ENCODE assay signal across 9 mouse cellular contexts in genomic region chr2:170193211-170193610, GRCm38 (mm10). TPM values are rescaled to one million over a fixed set of nuclear protein-coding genes. Genes with fewer than 3 reads are reported as not detected.
DNase-seq lines count a peak whose midpoint lies in the region; ATAC-seq and TF ChIP-seq lines count a peak whose summit lies in the region.
"Had no signal": no experiment of that assay in that cellular context is flagged by ENCODE, and none has a peak within 500 bp of the region (broad histone marks: within the 10 kb centered on the region; RNA-seq: fewer than 3 reads in every experiment).

No protein-coding gene starts in this region.

- TF ChIP-seq CTCF in heart, adult 2 months (IDR thresholded peaks at IDR 0.05), result no peak
- TF ChIP-seq CTCF in G1E (IDR thresholded peaks at IDR 0.05; ENCODE audit: low read depth, low read length), result no peak
- TF ChIP-seq CTCF in liver, embryonic 14.5 days (IDR thresholded peaks at IDR 0.05; ENCODE audit: low read depth), result no peak

- no peak overlapping the region for H3K9ac ChIP-seq in heart, adult 2 months (ENCODE audit: low read depth, low read length)
- peak overlapping the region; percentile 53 for H3K9ac ChIP-seq in forebrain, embryonic 16.5 days (replicated peaks; ENCODE audit: low read depth, low read length)
- peak overlapping the region; percentile 44; the same call in 1 of the 2 replicates for H3K9ac ChIP-seq in liver, embryonic 14.5 days (replicated peaks)

- H3K79me2 ChIP-seq in heart, adult 2 months (replicated peaks; ENCODE audit: control insufficient read depth, insufficient read depth, low read length), result no peaks in the 10 kb centered on the region

- WGBS in heart, adult 2 months, result 19% methylated on average over 10 of the region's 10 CpGs
- WGBS in forebrain, embryonic 16.5 days, result 0% methylated on average over 10 of the region's 10 CpGs
- 1% methylated on average over 10 of the region's 10 CpGs for WGBS in liver, embryonic 14.5 days (ENCODE audit: insufficient replicate concordance)

- H3K9me3 ChIP-seq in G1E (replicated peaks), result no peaks in the 10 kb centered on the region
- no peaks in the 10 kb centered on the region for H3K9me3 ChIP-seq in forebrain, embryonic 16.5 days (ENCODE audit: control insufficient read depth, low read length)
- H3K9me3 ChIP-seq in liver, embryonic 14.5 days (ENCODE audit: control insufficient read depth, low read length), result no peaks in the 10 kb centered on the region

- peak overlapping the region; percentile 58 for H3K4me2 ChIP-seq in forebrain, embryonic 16.5 days (ENCODE audit: low read length)
- H3K4me2 ChIP-seq in liver, embryonic 14.5 days (ENCODE audit: low read depth), result peak overlapping the region; percentile 63

- no peaks in the 10 kb centered on the region for H3K36me3 ChIP-seq in heart, adult 2 months (ENCODE audit: control insufficient read depth, insufficient read depth, low read length)
- H3K36me3 ChIP-seq in G1E (replicated peaks), result peaks cover 12% of the 10 kb centered on the region
- no peaks in the 10 kb centered on the region for H3K36me3 ChIP-seq in forebrain, embryonic 16.5 days (ENCODE audit: control insufficient read depth, insufficient read depth)
- H3K36me3 ChIP-seq in liver, embryonic 14.5 days (replicated peaks; ENCODE audit: control insufficient read depth, insufficient read depth, low read depth), result no peaks in the 10 kb centered on the region

- TF ChIP-seq POLR2A in heart, adult 2 months (IDR thresholded peaks at IDR 0.05; ENCODE audit: insufficient read depth, low read depth, low read length), result no peak

- TF ChIP-seq EP300 in heart, adult 2 months (IDR thresholded peaks at IDR 0.05; ENCODE audit: insufficient read depth, low read depth, low read length), result no peak
- TF ChIP-seq EP300 in liver, embryonic 14.5 days (IDR thresholded peaks at IDR 0.05; ENCODE audit: low read depth), result peak; percentile 43; the same call in 1 of the 2 replicates

- no peak overlapping the region; the same call in 1 of the 2 replicates for H3K27ac ChIP-seq in heart, adult 2 months
- peak overlapping the region; percentile 72 for H3K27ac ChIP-seq in forebrain, embryonic 16.5 days (ENCODE audit: low read length)
- no peak overlapping the region; the same call in 1 of the 2 replicates for H3K27ac ChIP-seq in liver, embryonic 14.5 days

- no peaks in the 10 kb centered on the region; the same call in 1 of the 2 replicates for H3K4me1 ChIP-seq in heart, adult 2 months (ENCODE audit: control insufficient read depth, insufficient read depth, low read length)
- peaks cover 50% of the 10 kb centered on the region for H3K4me1 ChIP-seq in G1E (ENCODE audit: insufficient read depth, low read depth, low read length)
- H3K4me1 ChIP-seq in forebrain, embryonic 16.5 days (replicated peaks; ENCODE audit: control insufficient read depth, insufficient read depth, low read length), result peaks cover 17% of the 10 kb centered on the region
- H3K4me1 ChIP-seq in liver, embryonic 14.5 days (replicated peaks; ENCODE audit: control insufficient read depth in 2 of 2, insufficient read depth in 2 of 2, low read length in 1 of 2), result peaks cover 5 to 16% of the 10 kb centered on the region in 2 experiments; a peak in 3 of 4 replicates

- H3K27me3 ChIP-seq in heart, adult 2 months (ENCODE audit: control insufficient read depth, insufficient read depth, low read length), result no peaks in the 10 kb centered on the region
- H3K27me3 ChIP-seq in G1E (ENCODE audit: insufficient read depth, low read length), result no peaks in the 10 kb centered on the region
- no peaks in the 10 kb centered on the region for H3K27me3 ChIP-seq in forebrain, embryonic 16.5 days (replicated peaks; ENCODE audit: control insufficient read depth, insufficient read depth, low read length)
- no peaks in the 10 kb centered on the region for H3K27me3 ChIP-seq in liver, embryonic 14.5 days (ENCODE audit: control insufficient read depth, insufficient read depth, low read length)
- H3K27me3 ChIP-seq: Patski had no signal

- peak overlapping the region; percentile 17; the same call in 1 of the 2 replicates for H3K4me3 ChIP-seq in heart, adult 2 months
- peak overlapping the region; percentile 59; the same call in 1 of the 2 replicates for H3K4me3 ChIP-seq in G1E (ENCODE audit: low read depth, low read length)
- peak overlapping the region; percentile 38 for H3K4me3 ChIP-seq in forebrain, embryonic 16.5 days (replicated peaks; ENCODE audit: low read length)
- peak overlapping the region; percentile 30 to 36 for H3K4me3 ChIP-seq in liver, embryonic 14.5 days (ENCODE audit: insufficient read depth in 1 of 2, low read depth in 2 of 2, low read length in 2 of 2)

- ATAC-seq in G1E (ENCODE audit: extremely low read depth, insufficient number of reproducible peaks, low FRiP score, poor library complexity, severe bottlenecking), result peak; percentile 79
- peak; percentile 68 for ATAC-seq in forebrain, embryonic 16.5 days
- peak; percentile 60 for ATAC-seq in liver, embryonic 14.5 days (ENCODE audit: insufficient read depth)
- ATAC-seq: Patski had no signal

- no peak for DNase-seq in heart, adult 2 months
- no peak for DNase-seq in heart, adult 18-20 months
- DNase-seq in G1E (ENCODE audit: low spot score), result peak; percentile 63
- no peak for DNase-seq in liver, embryonic 14.5 days (ENCODE audit: low read depth in 3 of 3, low spot score in 3 of 3)
- no peak for DNase-seq in frontal cortex, adult 2 months (ENCODE audit: extremely low spot score in 1 of 2, low spot score in 1 of 2)
- DNase-seq in urinary bladder, adult 2 months (ENCODE audit: low spot score), result no peak
- DNase-seq in retina, embryonic 14.5 days (ENCODE audit: low spot score), result no peak

- intact Hi-C loops in heart, adult 2 months (cut with DNase I), result no loop called here

RNA-seq across cellular contexts. Expression of gene Zfp217, which starts 45.3 kb away (rescaled TPM):
- total RNA-seq in heart, adult 2 months (2021), result 1 to 10 TPM; 8.9 to 9.4 TPM
- polyA plus RNA-seq in heart, adult 2 months (2012; rRNA removed), result 5.2 and 9.7 TPM in 2 replicates
- total RNA-seq in heart, adult 18-20 months (2021), result 10 to 100 TPM in 1 of 2 experiments, 1 to 10 TPM in 1; 7.5 to 10.2 TPM
- 46.0 and 65.0 TPM in 2 replicates for total RNA-seq in G1E (2014; fragmentation: Nextera tagmentation)
- 46.1 and 46.2 TPM in 2 replicates for total RNA-seq in G1E (2017)
- 18.7 and 22.0 TPM in 2 replicates for polyA plus RNA-seq in G1E (2012)
- polyA plus RNA-seq in forebrain, embryonic 16.5 days (2015; fragmentation: Nextera tagmentation; extraction: Ambion mirVana), result 1.4 and 1.5 TPM in 2 replicates
- polyA plus RNA-seq in liver, embryonic 14.5 days (2012; rRNA removed), result 4.2 and 4.8 TPM in 2 replicates
- 2.3 and 3.5 TPM in 2 replicates for polyA plus RNA-seq in liver, embryonic 14.5 days (2014; fragmentation: Nextera tagmentation; extraction: Ambion mirVana)
- polyA plus RNA-seq in frontal cortex, adult 2 months (2012; rRNA removed), result 1.8 and 2.4 TPM in 2 replicates
- 8.9 and 11.5 TPM in 2 replicates for polyA plus RNA-seq in urinary bladder, adult 2 months (2012; rRNA removed)
